In the genomic region with DNA sequence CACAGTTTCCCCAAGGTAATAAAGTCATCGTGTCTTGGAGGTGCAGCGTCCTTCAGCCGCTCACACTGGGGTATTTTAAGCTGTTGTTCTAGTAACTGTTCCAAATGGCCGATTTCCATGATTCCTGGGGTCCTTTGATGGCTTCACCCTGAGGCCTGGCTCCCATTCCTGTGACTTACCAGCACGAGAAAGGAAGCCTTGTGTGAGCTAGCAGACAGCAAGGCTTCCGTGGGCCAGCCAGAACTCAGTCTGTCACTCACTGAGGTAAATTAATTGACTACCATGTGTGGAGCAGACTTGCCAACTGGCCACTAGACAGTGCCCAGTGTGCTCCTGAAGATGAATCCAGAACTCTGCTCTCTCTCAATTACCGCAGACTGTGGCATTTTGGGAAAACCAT, we compare ENCODE assay signal across 15 mouse cellular contexts. TPM values are rescaled to one million over a fixed set of nuclear protein-coding genes. Genes with fewer than 3 reads are reported as not detected.
A peak's percentile ranks its signal among the peaks of the same experiment; 100 is the strongest.
DNase-seq lines count a peak whose midpoint lies in the region; ATAC-seq lines count a peak whose summit lies in the region.
"Had no signal": no experiment of that assay in that cellular context is flagged by ENCODE, and none has a peak within 500 bp of the region (broad histone marks: within the 10 kb centered on the region; RNA-seq: fewer than 3 reads in every experiment).

No protein-coding gene starts in this region.

- ATAC-seq in midbrain, embryonic 12.5 days (ENCODE audit: low FRiP score, low read depth), result no peak
- peak; percentile 61 for ATAC-seq in hindbrain, embryonic 16.5 days
- ATAC-seq: activated CD4-positive, CD25-positive, alpha-beta regulatory T cell, adult 4 months; intestine, embryonic 16.5 days had no signal

- H3K9me3 ChIP-seq in midbrain, embryonic 12.5 days, result no peaks in the 10 kb centered on the region
- peaks cover 15% of the 10 kb centered on the region for H3K9me3 ChIP-seq in midbrain, embryonic 10.5 days (replicated peaks)
- no peaks in the 10 kb centered on the region for H3K9me3 ChIP-seq in hindbrain, embryonic 16.5 days (ENCODE audit: control insufficient read depth, low read length)
- H3K9me3 ChIP-seq: heart, embryonic 10.5 days had no signal

- peaks cover 37% of the 10 kb centered on the region for H3K4me1 ChIP-seq in midbrain, embryonic 12.5 days
- peaks cover 46% of the 10 kb centered on the region for H3K4me1 ChIP-seq in midbrain, embryonic 10.5 days
- peaks cover 11% of the 10 kb centered on the region for H3K4me1 ChIP-seq in hindbrain, embryonic 16.5 days (ENCODE audit: control insufficient read depth, insufficient read depth, low read depth, low read length)

- 64% methylated on average over 7 of the region's 7 CpGs for WGBS in midbrain, embryonic 12.5 days
- 74% methylated on average over 7 of the region's 7 CpGs for WGBS in midbrain, embryonic 10.5 days
- 41% methylated on average over 7 of the region's 7 CpGs for WGBS in hindbrain, embryonic 16.5 days

- H3K36me3 ChIP-seq in midbrain, embryonic 12.5 days, result 0 out of 2 replicates have a peak, but pooled peaks cover 3% of the 10 kb centered on the region
- peaks cover 12% of the 10 kb centered on the region for H3K36me3 ChIP-seq in midbrain, embryonic 10.5 days
- no peaks in the 10 kb centered on the region for H3K36me3 ChIP-seq in hindbrain, embryonic 16.5 days (ENCODE audit: control insufficient read depth, insufficient read depth, low read length)
- H3K36me3 ChIP-seq: heart, embryonic 10.5 days had no signal

- no peak overlapping the region for H3K4me2 ChIP-seq in midbrain, embryonic 12.5 days (replicated peaks)
- H3K4me2 ChIP-seq in hindbrain, embryonic 16.5 days (ENCODE audit: low read length), result no peak overlapping the region
- H3K4me2 ChIP-seq: lung, embryonic 14.5 days had no signal

- peak; percentile 12 for DNase-seq in cerebellum, adult 11-12 months
- no peak for DNase-seq in cerebellum, adult 11 months
- no peak for DNase-seq in midbrain, embryonic 10.5 days (ENCODE audit: low spot score)
- DNase-seq in cerebellum, postnatal 36 days, result peak; percentile 15 to 17
- DNase-seq in adrenal gland, postnatal 4 days (ENCODE audit: low spot score in 2 of 2), result no peak
- DNase-seq in retina, postnatal 1 day, result no peak
- DNase-seq: kidney, postnatal 10 days; lung, embryonic 14.5 days; right cerebral cortex, adult 18-20 months had no signal

- no peak overlapping the region for H3K9ac ChIP-seq in midbrain, embryonic 12.5 days (replicated peaks)
- H3K9ac ChIP-seq in hindbrain, embryonic 16.5 days (ENCODE audit: low read depth, low read length), result no peak overlapping the region
- H3K9ac ChIP-seq: lung, embryonic 14.5 days had no signal

- peak overlapping the region; percentile 47; the same call in 1 of the 2 replicates for H3K27ac ChIP-seq in midbrain, embryonic 12.5 days (replicated peaks)
- no peak overlapping the region for H3K27ac ChIP-seq in midbrain, embryonic 10.5 days (replicated peaks)
- H3K27ac ChIP-seq in hindbrain, embryonic 16.5 days (ENCODE audit: low read depth, low read length), result no peak overlapping the region
- H3K27ac ChIP-seq: heart, embryonic 10.5 days; macrophage had no signal

- H3K27me3 ChIP-seq in midbrain, embryonic 12.5 days, result no peaks in the 10 kb centered on the region
- no peaks in the 10 kb centered on the region for H3K27me3 ChIP-seq in midbrain, embryonic 10.5 days (ENCODE audit: low read depth, poor library complexity, severe bottlenecking)
- H3K27me3 ChIP-seq in hindbrain, embryonic 16.5 days (replicated peaks; ENCODE audit: control insufficient read depth, insufficient read depth, low read length), result no peaks in the 10 kb centered on the region

- H3K4me3 ChIP-seq in midbrain, embryonic 12.5 days, result no peak overlapping the region
- no peak overlapping the region for H3K4me3 ChIP-seq in midbrain, embryonic 10.5 days
- H3K4me3 ChIP-seq in hindbrain, embryonic 16.5 days (ENCODE audit: low read length), result no peak overlapping the region
- H3K4me3 ChIP-seq: heart, embryonic 10.5 days had no signal

RNA-seq across cellular contexts. Expression of gene C530008M17Rik, which starts 41.2 kb away (rescaled TPM):
- polyA plus RNA-seq in midbrain, embryonic 12.5 days (2016; fragmentation: Nextera tagmentation; extraction: Ambion mirVana), result 74.1 and 79.0 TPM in 2 replicates
- 31.5 and 36.0 TPM in 2 replicates for polyA plus RNA-seq in midbrain, embryonic 10.5 days (2016; fragmentation: Nextera tagmentation; extraction: Ambion mirVana)
- 51.0 and 53.4 TPM in 2 replicates for polyA plus RNA-seq in hindbrain, embryonic 16.5 days (2015; fragmentation: Nextera tagmentation; extraction: Ambion mirVana)
- 10 to 100 TPM; 15.4 to 24.6 TPM for total RNA-seq in adrenal gland, postnatal 4 days (2021)

Comparison
In these comparisons a context has a peak if more than half of its experiments do, and no peak if none do; other contexts are left out.
1. DNase-seq: peak in cerebellum, adult 11-12 months (single experiment) and cerebellum, postnatal 36 days (2 of 2); none in cerebellum, adult 11 months (single experiment), midbrain, embryonic 10.5 days (single experiment), adrenal gland, postnatal 4 days (0 of 2) and retina, postnatal 1 day (single experiment).